Mouse (Mus musculus): Measurements from ENCODE around the gene Abhd13. TPM values are rescaled to one million over a fixed set of nuclear protein-coding genes. Genes with fewer than 3 reads are reported as not detected.

The Abhd13 gene
- total RNA-seq, 2 experiments from 2014 or later: 27.8 to 28.2 TPM

- Histone ChIP-seq H3K27ac (no peak overlapping the region), H3K4me3 (no peak overlapping the region)
- no peak for TF ChIP-seq CTCF (conservative IDR thresholded peaks at IDR 0.05)
- DNase-seq (ENCODE audit: low spot score in 2 of 2): no peak
These were observed 63.4 kb downstream of the Abhd13 start for GRCm38 (mm10) chr8:10040866-10041265.

Other genes starting within 250 kb of the Abhd13 start
- 100 to 1,000 TPM; 123 to 128 TPM for gene Fam155a, start 206.5 kb upstream of the Abhd13 start, total RNA-seq (2021)
- gene Gm10217, start 113.5 kb upstream of the Abhd13 start, total RNA-seq (2021): not detected
- gene Lig4, start within 50 bp of the Abhd13 start, total RNA-seq (2021): 10 to 100 TPM; 11.2 to 11.6 TPM
- 1 to 10 TPM; 1.5 to 2.2 TPM for gene Tnfsf13b, start 28.8 kb downstream of the Abhd13 start, total RNA-seq (2021)
- 10 to 100 TPM; 22.1 to 23.7 TPM for gene Myo16, start 176.2 kb downstream of the Abhd13 start, total RNA-seq (2021)

Measured in layer of hippocampus, adult 2 months (tissue).